ENCODE assay signal across 15 mouse cellular contexts in genomic region chr13:37689127-37689777, GRCm38 (mm10).
"Had no signal": no experiment of that assay in that cellular context is flagged by ENCODE, and none has a peak within 500 bp of the region (broad histone marks: within the 10 kb centered on the region; RNA-seq: fewer than 3 reads in every experiment).

No protein-coding gene starts in this region.

- H3K36me3 ChIP-seq: limb, embryonic 12.5 days; liver, embryonic 13.5 days; midbrain, embryonic 12.5 days; neural tube, embryonic 13.5 days; stomach, embryonic 15.5 days had no signal

- H3K4me1 ChIP-seq: limb, embryonic 12.5 days; midbrain, embryonic 12.5 days; neural tube, embryonic 13.5 days; stomach, embryonic 15.5 days had no signal

- ATAC-seq: lung, postnatal 0 days; midbrain, embryonic 16.5 days had no signal

- H3K4me2 ChIP-seq: limb, embryonic 12.5 days; liver, embryonic 13.5 days; midbrain, embryonic 12.5 days; neural tube, embryonic 13.5 days; stomach, embryonic 15.5 days had no signal

- H3K27me3 ChIP-seq: limb, embryonic 12.5 days; liver, embryonic 13.5 days; midbrain, embryonic 12.5 days; neural tube, embryonic 13.5 days; stomach, embryonic 15.5 days had no signal

- H3K9ac ChIP-seq: limb, embryonic 12.5 days; liver, embryonic 13.5 days; midbrain, embryonic 12.5 days; neural tube, embryonic 13.5 days; stomach, embryonic 15.5 days had no signal

- DNase-seq: kidney, adult 9 months; kidney, postnatal 36 days; liver, embryonic 13.5 days; lung, adult 2 months; lung, postnatal 4 days; right cerebral cortex, postnatal 14 days; thymus, adult 2 months; thymus, postnatal 36 days had no signal

- H3K4me3 ChIP-seq: limb, embryonic 12.5 days; liver, embryonic 13.5 days; midbrain, embryonic 12.5 days; neural tube, embryonic 13.5 days; stomach, embryonic 15.5 days had no signal

- H3K27ac ChIP-seq: kidney, postnatal 0 days; limb, embryonic 12.5 days; liver, embryonic 13.5 days; midbrain, embryonic 12.5 days; neural tube, embryonic 13.5 days; stomach, embryonic 15.5 days had no signal

- H3K9me3 ChIP-seq: limb, embryonic 12.5 days; liver, embryonic 13.5 days; midbrain, embryonic 12.5 days; neural tube, embryonic 13.5 days; stomach, embryonic 15.5 days had no signal
